Mouse (Mus musculus): Measurements from ENCODE around the gene Smok2b.
"Not testable (repeated sequence)": the region's sequence is repeated elsewhere in the genome, so short reads cannot be mapped to it uniquely, and the experiment has no call there.

The Smok2b gene

DNA sequence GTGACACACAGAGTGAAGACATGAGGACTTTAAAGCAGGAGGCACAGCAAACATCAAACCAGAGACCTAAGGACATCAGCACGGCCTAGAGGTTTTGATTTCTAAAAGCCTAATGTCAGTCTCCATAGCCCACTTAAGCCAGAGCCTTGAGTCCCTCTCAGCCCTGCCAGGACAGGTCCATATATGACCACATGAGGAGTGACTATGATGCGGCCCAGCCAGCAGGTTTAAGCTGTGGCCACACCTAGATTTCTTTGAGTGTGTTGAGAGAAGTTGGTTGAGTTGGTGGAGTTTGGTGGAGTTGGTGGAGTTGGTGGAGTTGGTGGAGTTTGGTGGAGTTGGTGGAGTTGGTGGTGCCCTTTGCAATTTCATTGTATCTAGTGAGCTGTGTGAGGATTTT, at the start of gene Smok2b:
Gene Smok2b, plus strand, starts transcription at position 301 of the 400 bp plus-strand sequence.
- not testable (repeated sequence) for DNase-seq

GRCm38 (mm10) chr17:13180491-13180890, 49.6 kb upstream of the Smok2b start:
- not testable (repeated sequence) for DNase-seq

DNA sequence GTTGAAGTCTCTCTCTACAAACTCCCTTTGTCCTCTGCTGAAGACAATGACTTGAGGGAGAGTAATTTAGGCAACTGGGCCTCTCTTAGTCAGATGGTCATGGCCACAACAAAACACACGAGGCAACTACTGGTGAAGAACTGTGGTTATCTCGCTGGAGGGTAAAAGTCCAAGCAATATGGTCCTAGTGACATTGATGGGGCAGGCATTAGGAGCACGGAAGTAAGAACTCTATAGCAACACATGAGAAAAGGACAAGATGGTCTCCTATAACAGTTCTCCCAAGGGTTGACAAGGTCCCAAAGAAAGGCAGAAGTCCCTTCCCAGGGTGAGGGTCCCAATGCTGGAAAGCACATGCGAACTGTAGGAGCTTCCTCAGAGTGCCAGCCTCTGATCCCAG, 47.3 kb upstream of the Smok2b start:
- not testable (repeated sequence) for DNase-seq

DNA sequence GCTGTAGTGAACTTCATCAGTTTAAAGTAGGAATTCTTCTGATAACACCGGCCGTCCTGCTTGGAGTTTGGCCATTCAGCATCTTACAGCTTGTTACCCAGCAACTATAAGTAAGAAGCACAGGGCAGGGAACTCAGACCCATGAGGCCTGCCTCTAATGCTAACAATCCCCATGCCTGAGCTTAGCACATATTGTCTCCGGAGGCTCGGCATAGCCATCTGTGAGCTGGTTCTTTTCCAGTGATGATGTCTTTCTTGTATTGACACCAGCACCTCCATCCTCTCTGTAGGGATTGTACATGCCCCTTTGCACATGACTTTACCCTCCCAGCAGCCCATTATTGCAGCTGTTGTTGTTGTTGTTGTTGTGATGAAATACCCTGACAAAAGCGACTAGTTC, 45.5 kb upstream of the Smok2b start:
- DNase-seq: not testable (repeated sequence)

DNA sequence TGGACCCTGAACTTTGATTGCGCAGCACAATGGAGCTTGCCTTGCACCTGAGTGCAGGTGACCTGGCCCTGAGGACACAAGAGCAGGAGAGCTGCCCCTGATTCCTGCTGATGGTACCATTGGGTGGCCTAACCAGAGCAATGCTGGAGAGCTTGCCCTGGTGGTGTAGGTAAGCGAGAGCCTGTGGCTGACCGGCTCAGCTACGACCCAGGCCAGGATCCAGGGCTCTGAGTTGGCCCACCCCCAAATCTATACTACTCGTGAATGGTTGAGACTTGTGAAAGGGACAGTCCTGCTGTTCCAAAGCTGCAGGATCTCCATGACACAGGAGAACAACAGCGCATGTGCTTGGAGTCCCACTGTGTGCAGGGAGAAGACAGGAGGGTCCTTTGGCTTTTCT, 43.5 kb upstream of the Smok2b start:
- DNase-seq: not testable (repeated sequence)

- DNase-seq: not testable (repeated sequence)
These were observed 42.4 kb upstream of the Smok2b start for GRCm38 (mm10) chr17:13187621-13188020.

DNA sequence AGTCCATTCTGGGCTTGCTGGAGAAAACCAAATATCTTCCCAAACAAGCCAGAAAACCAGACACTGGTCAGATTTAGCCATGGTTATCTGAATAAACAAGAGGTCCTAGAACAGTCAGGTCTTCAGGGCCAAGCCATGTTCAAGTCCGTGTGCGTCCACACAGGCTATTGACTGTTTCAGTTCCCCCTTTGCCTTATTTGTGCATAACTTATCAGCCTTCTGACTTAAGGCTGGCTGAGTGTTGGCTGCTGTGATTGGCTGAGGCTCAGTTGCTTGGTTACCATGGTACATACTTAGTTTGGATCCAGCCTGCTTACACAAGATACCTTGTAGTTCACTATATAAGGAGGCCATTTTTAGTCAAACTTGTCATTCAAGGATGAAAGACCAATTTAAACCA, 41.2 kb upstream of the Smok2b start:
- DNase-seq: not testable (repeated sequence)

- DNase-seq: not testable (repeated sequence)
These were observed 39.0 kb upstream of the Smok2b start for GRCm38 (mm10) chr17:13190836-13191583.

GRCm38 (mm10) chr17:13196486-13196885, 33.6 kb upstream of the Smok2b start:
- not testable (repeated sequence) for DNase-seq

- not testable (repeated sequence) for DNase-seq
These were observed 31.2 kb upstream of the Smok2b start for GRCm38 (mm10) chr17:13198812-13199211.

- not testable (repeated sequence) for DNase-seq
These were observed 30.1 kb upstream of the Smok2b start for GRCm38 (mm10) chr17:13199880-13200409.

DNA sequence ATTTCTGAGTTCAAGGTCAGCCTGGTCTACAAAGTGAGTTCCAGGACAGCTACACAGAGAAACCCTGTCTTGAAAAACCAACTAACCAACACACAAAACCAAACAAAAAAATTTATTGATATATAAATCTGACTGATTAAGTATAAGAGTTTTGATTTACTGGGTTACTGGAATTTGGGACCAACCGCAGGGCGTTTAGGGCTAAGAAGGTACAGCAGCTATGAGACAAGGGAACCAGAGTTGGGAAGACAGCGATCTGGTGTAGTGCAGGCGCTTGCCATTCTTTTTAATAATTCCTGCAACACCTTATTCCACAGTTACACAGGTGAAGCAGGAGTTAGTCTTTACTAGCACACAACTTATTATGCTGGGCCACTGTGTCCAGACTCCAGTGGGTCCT, 28.5 kb upstream of the Smok2b start:
- DNase-seq: not testable (repeated sequence)

DNA sequence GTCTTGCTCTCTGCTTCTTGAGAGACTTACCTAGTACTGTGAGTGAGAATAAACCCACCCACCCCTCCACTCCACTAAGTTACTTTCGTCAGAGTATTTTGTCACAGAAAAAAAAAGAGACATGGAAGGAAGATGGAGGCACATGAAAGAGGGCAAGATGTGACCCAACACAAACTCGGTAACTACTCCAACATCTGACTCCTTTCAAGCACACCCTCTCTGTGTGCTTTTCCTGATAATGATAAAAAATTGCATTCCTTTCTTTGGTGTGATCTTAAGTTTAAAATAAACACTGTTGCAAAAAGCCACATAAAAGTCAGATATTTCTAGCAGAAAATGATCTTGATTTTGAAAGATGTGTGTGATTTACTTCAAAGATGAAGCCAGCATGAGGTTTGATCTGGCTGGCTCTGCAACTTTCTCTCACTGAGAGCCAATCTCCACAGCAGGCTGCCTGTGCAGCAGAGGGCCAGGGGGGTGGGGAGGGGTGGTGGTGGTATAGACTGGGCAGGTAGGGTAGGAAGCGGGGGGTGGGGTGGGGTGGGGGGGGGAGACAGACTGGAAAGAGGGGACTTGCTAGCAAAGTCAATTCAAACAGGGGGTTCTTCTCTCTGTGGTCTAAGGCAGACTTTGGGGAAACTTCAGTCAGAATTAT, 27.5 kb upstream of the Smok2b start:
- not testable (repeated sequence) for DNase-seq

DNA sequence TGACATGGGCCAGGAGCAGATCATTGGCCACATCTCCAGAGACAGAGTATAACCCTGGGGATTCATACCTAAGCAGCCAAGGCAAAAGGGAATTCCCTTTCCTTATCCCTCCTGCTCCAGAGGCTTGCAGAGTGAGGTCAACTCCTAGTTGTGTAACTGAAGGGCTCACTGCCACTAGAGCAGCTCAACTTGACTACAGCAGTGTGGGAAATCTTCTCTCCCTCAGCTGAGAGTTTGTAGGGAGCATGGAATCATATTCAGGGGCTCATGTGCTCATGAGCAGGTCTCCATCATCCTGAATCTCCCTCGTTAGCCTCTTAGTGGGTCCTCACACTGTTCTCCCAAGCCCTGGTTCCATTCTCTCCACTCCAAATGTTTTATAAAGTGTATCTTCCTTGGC, 24.8 kb upstream of the Smok2b start:
- DNase-seq: not testable (repeated sequence)

DNA sequence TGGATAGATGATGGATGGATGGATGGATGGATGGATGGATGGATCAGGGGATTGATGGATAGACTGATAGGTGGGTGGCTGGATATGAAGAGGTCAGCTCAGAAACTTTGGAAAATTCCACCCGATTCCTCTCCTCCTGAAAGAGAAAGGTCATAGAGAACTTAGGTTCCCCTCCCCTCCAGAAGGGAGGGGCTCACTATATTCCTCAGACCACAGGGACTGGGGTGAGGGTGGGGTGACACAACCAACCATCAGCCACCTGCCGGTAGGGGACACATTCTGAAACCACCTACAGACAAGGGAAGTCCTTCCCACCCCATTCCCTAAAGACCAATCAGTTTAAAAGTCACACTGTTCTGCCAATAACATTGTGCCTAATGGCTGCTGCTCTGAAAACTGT, 23.6 kb upstream of the Smok2b start:
- no peak for DNase-seq

GRCm38 (mm10) chr17:13208460-13208859, 21.6 kb upstream of the Smok2b start:
- not testable (repeated sequence) for DNase-seq

- no peak for DNase-seq
These were observed 17.8 kb upstream of the Smok2b start for GRCm38 (mm10) chr17:13212136-13212850.

DNA sequence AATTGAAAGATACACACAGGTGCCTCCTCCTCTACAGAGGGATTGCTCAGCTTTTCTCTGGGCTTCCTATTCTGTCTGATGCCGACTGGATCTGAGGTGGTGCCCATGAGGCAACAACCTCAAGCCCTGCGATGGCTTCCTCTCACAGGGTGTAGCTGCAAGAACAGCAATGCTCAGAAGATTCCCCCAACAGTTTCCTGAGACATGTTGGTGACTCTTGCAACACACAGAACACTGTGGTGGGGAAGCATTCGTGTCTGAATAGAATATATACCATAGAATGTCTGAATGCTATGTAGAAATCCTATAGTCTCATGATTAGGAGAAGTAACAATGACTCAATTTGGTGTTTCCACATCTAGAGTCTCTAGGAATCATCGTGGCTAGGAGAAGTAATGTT, 15.9 kb upstream of the Smok2b start:
- DNase-seq: no peak

DNA sequence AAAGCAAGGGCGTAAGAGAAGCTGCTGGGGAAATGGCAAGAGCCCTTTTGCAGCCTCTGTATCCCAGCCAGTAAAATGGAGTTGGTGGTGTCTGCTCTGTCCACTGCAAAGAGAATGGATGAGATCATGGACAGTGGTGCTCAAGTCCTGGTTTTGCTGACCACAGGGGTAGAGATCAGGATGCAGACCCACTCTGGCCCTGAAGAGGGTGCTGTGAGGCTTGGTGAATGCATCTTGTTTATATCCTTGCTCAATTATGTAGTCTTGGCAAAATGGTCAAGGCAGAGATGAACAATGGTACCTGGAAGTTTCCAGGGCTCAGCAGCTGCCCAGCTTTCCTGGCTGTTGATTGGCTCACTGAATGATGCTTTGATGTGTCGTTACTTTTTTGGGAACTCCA, 14.5 kb upstream of the Smok2b start:
- peak in 1 of 2 experiments; percentile 14 for DNase-seq

- no peak for DNase-seq
These were observed 9.2 kb upstream of the Smok2b start, which contains the start of gene Smok2a for GRCm38 (mm10) chr17:13220888-13221287. TSS of gene Smok2a (plus strand) at chr17:13221188.

GRCm38 (mm10) chr17:13221921-13222320, 8.1 kb upstream of the Smok2b start:
- DNase-seq: not testable (repeated sequence)

DNA sequence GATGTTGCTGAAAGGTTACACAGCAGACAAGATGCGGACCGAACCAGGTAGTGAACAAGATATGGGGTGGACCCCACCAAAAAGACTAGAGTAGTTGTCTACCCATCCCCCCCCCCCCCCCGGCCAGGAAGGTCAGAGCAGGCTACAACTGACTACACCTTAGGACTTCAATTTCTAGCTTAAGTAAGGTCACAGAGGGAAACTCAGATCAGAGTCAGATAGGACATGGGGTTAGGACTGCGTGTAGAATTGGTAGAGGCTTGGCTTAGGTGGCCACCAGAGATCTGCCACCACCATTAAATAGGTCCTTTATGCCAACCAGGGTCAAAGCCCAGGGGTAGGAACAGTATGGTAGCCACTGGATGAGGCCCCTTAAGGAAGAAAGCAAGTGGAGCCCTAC, 9.4 kb downstream of the Smok2b start:
- DNase-seq: not testable (repeated sequence)

Data from kidney, postnatal 36 days (tissue).